Mouse (Mus musculus) thymus, postnatal 14 days (tissue): Measurements from ENCODE around the gene Prl7a2.

Experiments
- DNase-seq: peaks from one replicate; pipeline ENCODE4 v3.0.0; 2021

Prl7a2 gene

GRCm38 (mm10) chr13:27667936-27668335, at the start of gene Prl7a2:
TSS of gene Prl7a2 (minus strand) at chr13:27668036.
- no peak for DNase-seq

GRCm38 (mm10) chr13:27716636-27717035, 48.8 kb upstream of the Prl7a2 start, which contains the start of gene Prl7d1:
TSS of gene Prl7d1 (minus strand) at chr13:27716736.
- no peak for DNase-seq

GRCm38 (mm10) chr13:27706521-27706920, 38.7 kb upstream of the Prl7a2 start:
- no peak for DNase-seq

GRCm38 (mm10) chr13:27660747-27661146, 7.1 kb downstream of the Prl7a2 start:
- no peak for DNase-seq

GRCm38 (mm10) chr13:27642393-27642792, 25.4 kb downstream of the Prl7a2 start, which contains the start of gene Prl7a1:
TSS of gene Prl7a1 (minus strand) at chr13:27642493.
- no peak for DNase-seq

- no peak for DNase-seq
Observed at GRCm38 (mm10) chr13:27610482-27610881, 57.4 kb downstream of the Prl7a2 start, which contains the start of gene Prl7b1. TSS of gene Prl7b1 (minus strand) at chr13:27610582.
